Mouse (Mus musculus) G1E (cell line): ENCODE measurements around the gene Gm13285. TPM values are rescaled to one million over a fixed set of nuclear protein-coding genes. Genes with fewer than 3 reads are reported as not detected.
"Not testable (repeated sequence)": the region's sequence is repeated elsewhere in the genome, so short reads cannot be mapped to it uniquely, and the experiment has no call there.

Experiments
- ATAC-seq: 2 replicates; pipeline ENCODE4 v1.8.0; 2016; ENCODE audit warnings: mild to moderate bottlenecking; ENCODE audit not compliant: insufficient number of reproducible peaks, poor library complexity, low FRiP score, severe bottlenecking; ENCODE audit errors: extremely low read depth
- DNase-seq: peaks from one replicate; pipeline ENCODE4 v3.0.0; 2012; ENCODE audit warnings: low spot score
- H3K27me3 ChIP-seq: 2 replicates; pipeline ENCODE4 v1.6.1; 2012; ENCODE audit warnings: mild to moderate bottlenecking, low read length, inconsistent platforms; ENCODE audit not compliant: insufficient read depth
- H3K36me3 ChIP-seq: replicated peaks from 2 replicates; pipeline ENCODE3; 2012; ENCODE audit warnings: mild to moderate bottlenecking, inconsistent platforms
- H3K4me1 ChIP-seq: 2 replicates; pipeline ENCODE4 v1.6.1; 2012; ENCODE audit warnings: low read depth, low read length, inconsistent platforms, mixed read lengths; ENCODE audit not compliant: insufficient read depth
- H3K4me3 ChIP-seq: 2 replicates; pipeline ENCODE4 v1.5.1; 2012; ENCODE audit warnings: low read depth, mild to moderate bottlenecking, inconsistent platforms, low read length, moderate library complexity, mixed read lengths
- H3K9me3 ChIP-seq: replicated peaks from 2 replicates; pipeline ENCODE4 v1.6.1; 2012; ENCODE audit warnings: inconsistent platforms
- CTCF ChIP-seq: IDR thresholded peaks from 2 replicates; pipeline ENCODE4 v1.5.1; 2012; ENCODE audit warnings: low read depth, low read length, inconsistent platforms, mixed read lengths
- GATA1 ChIP-seq: IDR thresholded peaks from 2 replicates; pipeline ENCODE4 v1.6.1; 2012; ENCODE audit warnings: borderline replicate concordance, low read length, inconsistent platforms, mixed read lengths
- GATA2 ChIP-seq: IDR thresholded peaks from 2 replicates; pipeline ENCODE4 v1.6.1; 2012; ENCODE audit warnings: low read depth, low read length, inconsistent platforms, borderline replicate concordance
- POLR2AphosphoS5 ChIP-seq: IDR thresholded peaks from 2 replicates; pipeline ENCODE4 v1.6.1; 2012; ENCODE audit warnings: low read depth, low read length, inconsistent platforms; ENCODE audit not compliant: insufficient replicate concordance
- TAL1 ChIP-seq: conservative IDR thresholded peaks from 2 replicates; pipeline ENCODE4 v1.6.1; 2012; ENCODE audit warnings: low read depth, low read length, inconsistent platforms, mixed read lengths
- polyA plus RNA-seq: library from polyadenylated mRNA; stranded (reverse); fragments of >175 nt; gene quantifications from 2 replicates; pipeline ENCODE4 v1.2.3, GENCODE M21; 2012
- total RNA-seq, 2 experiments: library from RNA; stranded (forward) in 1 of 2; stranded (reverse) in 1 of 2; fragments of 200-1000 nt in 1 of 2; fragments of >200 nt in 1 of 2; fragmentation: Nextera tagmentation in 1 of 2; gene quantifications; 2 replicates each; pipeline ENCODE4 v1.2.3; 2014 to 2017

Gm13285 gene
- total and polyA plus RNA-seq, 3 experiments = not detected

DNA sequence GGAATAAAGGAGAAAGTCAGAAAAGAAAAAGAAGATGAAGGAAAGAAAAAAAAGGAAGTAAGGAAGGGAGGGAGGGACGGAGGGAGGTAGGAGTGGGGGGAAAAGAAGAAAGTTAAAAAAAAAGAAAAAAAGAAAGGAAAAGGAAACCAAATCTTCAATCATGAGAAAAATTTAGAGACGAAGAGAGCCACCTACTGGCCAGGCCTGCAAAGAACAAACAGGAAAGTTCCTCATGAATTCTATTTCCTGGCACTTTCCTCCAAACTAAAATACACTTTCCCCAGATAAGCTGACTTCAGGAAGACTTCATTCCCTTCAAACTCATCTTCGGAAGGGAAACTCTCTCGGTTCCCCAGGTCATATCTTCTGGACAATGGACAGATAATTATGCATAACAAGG lies 31.1 kb downstream of the Gm13285 start:
- H3K27me3 ChIP-seq = no peaks in the 10 kb centered on the region
- H3K4me1 ChIP-seq = no peaks in the 10 kb centered on the region
- TF ChIP-seq POLR2AphosphoS5 (no peak), GATA2 (no peak), GATA1 (no peak), TAL1 (no peak), CTCF (no peak)
- no peaks in the 10 kb centered on the region for H3K36me3 ChIP-seq
- H3K9me3 ChIP-seq = no peaks in the 10 kb centered on the region
- no peak for DNase-seq
- no peak overlapping the region for H3K4me3 ChIP-seq
- no peak for ATAC-seq

DNA sequence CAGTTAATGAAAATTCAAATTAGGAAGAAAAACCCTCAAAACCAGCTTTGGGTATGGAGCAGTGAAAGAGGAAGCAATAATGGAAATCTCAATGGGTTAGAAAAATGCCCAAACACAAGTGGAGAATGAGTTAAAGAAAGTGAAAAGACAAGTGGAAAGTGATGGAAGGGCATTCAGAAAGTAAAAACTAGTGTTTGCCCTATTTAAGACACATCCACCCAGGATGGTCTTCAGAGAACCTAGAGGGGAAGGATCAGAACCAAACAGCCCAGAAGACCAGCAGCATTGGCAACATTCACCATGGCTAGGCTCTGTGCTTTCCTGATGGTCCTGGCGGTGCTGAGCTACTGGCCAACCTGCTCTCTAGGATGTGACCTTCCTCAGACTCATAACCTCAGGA lies 35.8 kb downstream of the Gm13285 start, which contains the start of gene Ifna5:
Gene Ifna5, plus strand, starts transcription at position 301 of the 400 bp plus-strand sequence.
- H3K4me3 ChIP-seq, DNase-seq, H3K36me3 ChIP-seq, H3K27me3 ChIP-seq, ATAC-seq, H3K4me1 ChIP-seq, H3K9me3 ChIP-seq: not testable (repeated sequence)

DNA sequence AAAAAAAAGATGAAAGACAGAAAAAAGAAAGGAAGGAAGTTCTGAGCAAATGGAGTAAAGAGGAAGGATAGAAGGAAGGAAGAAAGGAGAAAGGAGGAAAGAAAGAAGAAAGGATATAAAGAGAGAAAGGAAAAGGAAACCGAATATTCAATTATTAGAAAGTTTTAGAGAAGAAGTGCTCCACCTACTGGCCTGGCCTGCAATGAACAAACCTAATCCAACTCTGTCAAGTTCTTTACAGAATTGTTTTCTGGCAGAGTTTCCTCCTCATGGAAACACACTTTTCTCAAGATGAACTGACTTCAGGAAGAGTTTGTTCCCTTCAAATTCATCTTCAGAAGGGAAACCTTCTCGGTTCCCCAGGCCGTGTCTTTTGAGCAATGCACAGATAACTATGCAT lies 39.4 kb downstream of the Gm13285 start:
- no peaks in the 10 kb centered on the region for H3K9me3 ChIP-seq
- no peaks in the 10 kb centered on the region for H3K4me1 ChIP-seq
- TF ChIP-seq TAL1 (no peak), GATA1 (no peak), GATA2 (no peak), CTCF (no peak), POLR2AphosphoS5 (no peak)
- DNase-seq (no peak), ATAC-seq (no peak)
- no peak overlapping the region for H3K4me3 ChIP-seq
- no peaks in the 10 kb centered on the region for H3K36me3 ChIP-seq
- H3K27me3 ChIP-seq = no peaks in the 10 kb centered on the region

DNA sequence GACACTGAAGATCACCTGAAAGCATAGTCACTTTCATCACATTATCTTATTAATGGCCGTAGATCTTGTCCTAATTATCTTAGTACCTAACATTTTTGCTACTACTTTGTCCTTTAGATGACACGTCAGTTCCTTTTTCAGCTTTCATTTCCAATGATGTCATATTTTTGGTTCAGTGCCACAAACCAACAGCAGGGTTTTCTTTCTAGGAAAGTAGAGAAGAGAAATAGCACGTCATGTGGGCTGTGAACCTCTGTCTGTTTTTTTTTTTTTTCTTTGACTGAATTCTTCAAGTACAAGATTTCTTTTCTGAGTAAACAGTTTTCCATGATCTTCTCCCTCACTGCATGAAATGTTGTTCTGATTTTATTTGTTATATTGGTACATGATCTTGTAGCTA lies 40.6 kb downstream of the Gm13285 start:
- TF ChIP-seq CTCF (no peak), GATA2 (no peak), GATA1 (no peak), POLR2AphosphoS5 (no peak), TAL1 (no peak)
- H3K27me3 ChIP-seq = no peaks in the 10 kb centered on the region
- ATAC-seq (no peak), DNase-seq (no peak)
- H3K9me3 ChIP-seq = no peaks in the 10 kb centered on the region
- H3K36me3 ChIP-seq = no peaks in the 10 kb centered on the region
- no peak overlapping the region for H3K4me3 ChIP-seq
- no peaks in the 10 kb centered on the region for H3K4me1 ChIP-seq

DNA sequence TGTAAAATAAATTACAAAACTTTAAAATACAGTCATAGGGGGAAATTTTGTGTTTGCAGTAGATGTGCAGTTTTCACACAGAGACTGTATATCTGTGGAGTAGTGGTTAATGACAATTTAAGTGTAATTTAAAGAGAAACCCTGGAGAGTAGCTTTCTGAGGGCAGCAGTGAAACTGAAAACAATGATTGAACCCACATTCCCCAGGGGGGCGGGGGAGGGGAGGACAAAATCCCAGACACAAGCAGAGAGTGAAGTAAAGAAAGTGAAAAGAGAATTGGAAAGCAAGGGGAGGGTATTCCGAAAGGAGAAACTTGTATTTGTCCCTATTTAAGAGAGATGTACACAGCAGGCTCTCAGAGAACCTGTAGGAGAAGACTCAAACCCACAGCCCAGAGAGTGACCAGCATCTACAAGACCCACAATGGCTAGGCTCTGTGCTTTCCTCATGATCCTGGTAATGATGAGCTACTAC lies 42.0 kb downstream of the Gm13285 start, which contains the start of gene Ifna4:
Gene Ifna4, plus strand, starts transcription at position 424 of the 474 bp plus-strand sequence.
- H3K4me1 ChIP-seq = no peaks in the 10 kb centered on the region
- no peaks in the 10 kb centered on the region for H3K36me3 ChIP-seq
- no peak within 1 kb of the TSS for H3K4me3 ChIP-seq
- no peak for DNase-seq
- H3K27me3 ChIP-seq = no peaks in the 10 kb centered on the region
- H3K9me3 ChIP-seq = no peaks in the 10 kb centered on the region
- no peak for ATAC-seq
- TF ChIP-seq GATA2 (no peak), POLR2AphosphoS5 (no peak), GATA1 (no peak), CTCF (no peak), TAL1 (no peak)

DNA sequence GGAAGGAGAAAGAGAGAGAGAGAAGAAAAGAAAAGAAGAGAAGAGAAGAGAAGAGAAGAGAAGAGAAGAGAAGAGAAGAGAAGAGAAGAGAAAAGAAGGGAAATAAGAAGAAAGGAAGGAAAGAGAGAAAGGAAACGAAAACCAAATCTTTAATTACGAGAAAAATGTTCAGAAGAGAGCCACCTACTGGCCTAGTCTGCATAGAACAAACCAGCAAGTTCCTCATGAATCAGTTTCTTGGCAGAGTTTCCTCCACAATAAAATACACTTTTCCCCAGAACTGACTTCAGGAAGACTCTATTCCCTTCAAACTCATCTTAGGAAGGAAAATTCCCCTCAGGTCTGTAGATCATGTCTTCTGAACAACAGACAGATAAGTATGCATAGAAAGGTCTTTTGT lies 45.9 kb downstream of the Gm13285 start:
- H3K27me3 ChIP-seq = no peaks in the 10 kb centered on the region
- no peak for ATAC-seq
- H3K9me3 ChIP-seq = no peaks in the 10 kb centered on the region
- TF ChIP-seq POLR2AphosphoS5 = no peak
- no peak for TF ChIP-seq GATA2
- no peak for TF ChIP-seq GATA1
- TF ChIP-seq CTCF = no peak
- no peak for TF ChIP-seq TAL1
- DNase-seq = no peak
- H3K4me1 ChIP-seq = no peaks in the 10 kb centered on the region
- no peak overlapping the region for H3K4me3 ChIP-seq
- H3K36me3 ChIP-seq = no peaks in the 10 kb centered on the region

DNA sequence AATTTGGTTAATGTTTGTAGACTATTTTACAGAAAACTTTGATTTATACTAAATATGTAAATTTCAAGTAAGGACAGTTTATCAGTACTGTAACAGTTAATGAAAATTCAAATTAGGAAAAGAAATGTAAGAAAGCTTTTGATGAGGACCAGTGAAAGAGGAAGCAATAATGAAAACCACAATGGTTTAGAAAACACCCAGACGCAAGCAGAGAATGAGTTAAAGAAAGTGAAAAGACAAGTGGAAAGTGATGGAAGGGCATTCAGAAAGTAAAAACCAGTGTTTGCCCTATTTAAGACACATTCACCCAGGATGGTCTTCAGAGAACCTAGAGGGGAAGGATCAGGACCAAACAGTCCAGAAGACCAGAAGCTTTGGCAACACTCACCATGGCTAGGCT lies 50.2 kb downstream of the Gm13285 start, which contains the start of gene Ifna1:
Gene Ifna1, plus strand, starts transcription at position 390 of the 400 bp plus-strand sequence.
- no peak for TF ChIP-seq TAL1
- no peak for TF ChIP-seq CTCF
- no peak for TF ChIP-seq GATA2
- no peak for TF ChIP-seq GATA1
- no peak for TF ChIP-seq POLR2AphosphoS5
- no peak within 1 kb of the TSS for H3K4me3 ChIP-seq
- H3K27me3 ChIP-seq = no peaks in the 10 kb centered on the region
- H3K4me1 ChIP-seq = no peaks in the 10 kb centered on the region
- no peaks in the 10 kb centered on the region for H3K36me3 ChIP-seq
- no peaks in the 10 kb centered on the region for H3K9me3 ChIP-seq
- DNase-seq = no peak
- no peak for ATAC-seq

Other genes with a start within 250 kb of the Gm13285 start
Only the 20 nearest of the 31 such genes appear.
- gene Klhl9, start 77.2 kb upstream of the Gm13285 start, total RNA-seq (2014; fragmentation: Nextera tagmentation) = 63.5 and 64.7 TPM in 2 replicates
- gene Klhl9, start 77.2 kb upstream of the Gm13285 start, total RNA-seq (2017) = 95.4 and 115 TPM in 2 replicates
- gene Klhl9, start 77.2 kb upstream of the Gm13285 start, polyA plus RNA-seq = 5.6 and 6.3 TPM in 2 replicates
- gene Gm13271, start 44.8 kb upstream of the Gm13285 start, total RNA-seq (2014; fragmentation: Nextera tagmentation) = not detected in 2 replicates
- gene Gm13271, start 44.8 kb upstream of the Gm13285 start, total RNA-seq (2017) = not detected in 2 replicates
- not detected in 2 replicates for gene Gm13271, start 44.8 kb upstream of the Gm13285 start, polyA plus RNA-seq
- not detected in 2 replicates for gene Gm13283, start 39.5 kb upstream of the Gm13285 start, total RNA-seq (2014; fragmentation: Nextera tagmentation)
- not detected in 2 replicates for gene Gm13283, start 39.5 kb upstream of the Gm13285 start, total RNA-seq (2017)
- not detected in 2 replicates for gene Gm13283, start 39.5 kb upstream of the Gm13285 start, polyA plus RNA-seq
- not detected in 2 replicates for gene Gm13290, start 25.8 kb upstream of the Gm13285 start, total RNA-seq (2014; fragmentation: Nextera tagmentation)
- not detected in 2 replicates for gene Gm13290, start 25.8 kb upstream of the Gm13285 start, total RNA-seq (2017)
- not detected in 2 replicates for gene Gm13290, start 25.8 kb upstream of the Gm13285 start, polyA plus RNA-seq
- not detected in 2 replicates for gene Gm13289, start 22.7 kb upstream of the Gm13285 start, total RNA-seq (2014; fragmentation: Nextera tagmentation)
- gene Gm13289, start 22.7 kb upstream of the Gm13285 start, total RNA-seq (2017) = not detected in 2 replicates
- not detected in 2 replicates for gene Gm13289, start 22.7 kb upstream of the Gm13285 start, polyA plus RNA-seq
- gene Gm13272, start 19.8 kb upstream of the Gm13285 start, total RNA-seq (2014; fragmentation: Nextera tagmentation) = not detected in 2 replicates
- 0.29 TPM in 1 of 2 replicates, not detected in the other for gene Gm13272, start 19.8 kb upstream of the Gm13285 start, total RNA-seq (2017)
- gene Gm13272, start 19.8 kb upstream of the Gm13285 start, polyA plus RNA-seq = not detected in 2 replicates
- not detected in 2 replicates for gene Ifnz, start 17.5 kb upstream of the Gm13285 start, total RNA-seq (2014; fragmentation: Nextera tagmentation)
- gene Ifnz, start 17.5 kb upstream of the Gm13285 start, total RNA-seq (2017) = not detected in 2 replicates
- gene Ifnz, start 17.5 kb upstream of the Gm13285 start, polyA plus RNA-seq = not detected in 2 replicates
- not detected in 2 replicates for gene Gm13276, start 14.0 kb upstream of the Gm13285 start, total RNA-seq (2014; fragmentation: Nextera tagmentation)
- gene Gm13276, start 14.0 kb upstream of the Gm13285 start, total RNA-seq (2017) = not detected in 2 replicates
- gene Gm13276, start 14.0 kb upstream of the Gm13285 start, polyA plus RNA-seq = not detected in 2 replicates
- not detected in 2 replicates for gene Gm13277, start 11.0 kb upstream of the Gm13285 start, total RNA-seq (2014; fragmentation: Nextera tagmentation)
- not detected in 2 replicates for gene Gm13277, start 11.0 kb upstream of the Gm13285 start, total RNA-seq (2017)
- not detected in 2 replicates for gene Gm13277, start 11.0 kb upstream of the Gm13285 start, polyA plus RNA-seq
- gene Gm13278, start 8.1 kb upstream of the Gm13285 start, total RNA-seq (2014; fragmentation: Nextera tagmentation) = not detected in 2 replicates
- not detected in 2 replicates for gene Gm13278, start 8.1 kb upstream of the Gm13285 start, total RNA-seq (2017)
- not detected in 2 replicates for gene Gm13278, start 8.1 kb upstream of the Gm13285 start, polyA plus RNA-seq
- gene Gm13275, start 5.2 kb upstream of the Gm13285 start, total RNA-seq (2014; fragmentation: Nextera tagmentation) = not detected in 2 replicates
- 0.27 TPM in 1 of 2 replicates, not detected in the other for gene Gm13275, start 5.2 kb upstream of the Gm13285 start, total RNA-seq (2017)
- gene Gm13275, start 5.2 kb upstream of the Gm13285 start, polyA plus RNA-seq = not detected in 2 replicates
- gene Gm13279, start 2.3 kb upstream of the Gm13285 start, total RNA-seq (2014; fragmentation: Nextera tagmentation) = not detected in 2 replicates
- gene Gm13279, start 2.3 kb upstream of the Gm13285 start, total RNA-seq (2017) = not detected in 2 replicates
- gene Gm13279, start 2.3 kb upstream of the Gm13285 start, polyA plus RNA-seq = not detected in 2 replicates
- not detected in 2 replicates for gene Gm13287, start 3.6 kb downstream of the Gm13285 start, total RNA-seq (2014; fragmentation: Nextera tagmentation)
- not detected in 2 replicates for gene Gm13287, start 3.6 kb downstream of the Gm13285 start, total RNA-seq (2017)
- not detected in 2 replicates for gene Gm13287, start 3.6 kb downstream of the Gm13285 start, polyA plus RNA-seq
- not detected in 2 replicates for gene Gm13288, start 5.9 kb downstream of the Gm13285 start, total RNA-seq (2014; fragmentation: Nextera tagmentation)
- gene Gm13288, start 5.9 kb downstream of the Gm13285 start, total RNA-seq (2017) = 0.06 and 0.16 TPM in 2 replicates
- not detected in 2 replicates for gene Gm13288, start 5.9 kb downstream of the Gm13285 start, polyA plus RNA-seq
- not detected in 2 replicates for gene Ifna7, start 16.6 kb downstream of the Gm13285 start, total RNA-seq (2014; fragmentation: Nextera tagmentation)
- gene Ifna7, start 16.6 kb downstream of the Gm13285 start, total RNA-seq (2017) = not detected in 2 replicates
- not detected in 2 replicates for gene Ifna7, start 16.6 kb downstream of the Gm13285 start, polyA plus RNA-seq
- gene Ifna11, start 20.3 kb downstream of the Gm13285 start, total RNA-seq (2014; fragmentation: Nextera tagmentation) = not detected in 2 replicates
- 0.29 TPM in 1 of 2 replicates, not detected in the other for gene Ifna11, start 20.3 kb downstream of the Gm13285 start, total RNA-seq (2017)
- gene Ifna11, start 20.3 kb downstream of the Gm13285 start, polyA plus RNA-seq = not detected in 2 replicates
- gene Ifna6, start 27.8 kb downstream of the Gm13285 start, total RNA-seq (2014; fragmentation: Nextera tagmentation) = not detected in 2 replicates
- not detected in 2 replicates for gene Ifna6, start 27.8 kb downstream of the Gm13285 start, total RNA-seq (2017)
- not detected in 2 replicates for gene Ifna6, start 27.8 kb downstream of the Gm13285 start, polyA plus RNA-seq
- gene Ifna5, start 35.9 kb downstream of the Gm13285 start, total RNA-seq (2014; fragmentation: Nextera tagmentation) = not detected in 2 replicates
- not detected in 2 replicates for gene Ifna5, start 35.9 kb downstream of the Gm13285 start, total RNA-seq (2017)
- gene Ifna5, start 35.9 kb downstream of the Gm13285 start, polyA plus RNA-seq = not detected in 2 replicates
- gene Ifna4, start 42.2 kb downstream of the Gm13285 start, total RNA-seq (2014; fragmentation: Nextera tagmentation) = not detected in 2 replicates
- gene Ifna4, start 42.2 kb downstream of the Gm13285 start, total RNA-seq (2017) = 0.38 TPM in 1 of 2 replicates, not detected in the other
- gene Ifna4, start 42.2 kb downstream of the Gm13285 start, polyA plus RNA-seq = not detected in 2 replicates
- not detected in 2 replicates for gene Ifna1, start 50.4 kb downstream of the Gm13285 start, total RNA-seq (2014; fragmentation: Nextera tagmentation)
- not detected in 2 replicates for gene Ifna1, start 50.4 kb downstream of the Gm13285 start, total RNA-seq (2017)
- not detected in 2 replicates for gene Ifna1, start 50.4 kb downstream of the Gm13285 start, polyA plus RNA-seq